Mouse (Mus musculus): ENCODE data around the gene Cisd1. TPM values are rescaled to one million over a fixed set of nuclear protein-coding genes. Genes with fewer than 3 reads are reported as not detected.
A peak's percentile ranks its signal among the peaks of the same experiment; 100 is the strongest.

Cisd1 gene
- total and polyA plus RNA-seq, 3 experiments: 81.8 to 111 (median 100) TPM

- H3K79me2 ChIP-seq (replicated peaks; ENCODE audit: control insufficient read depth, extremely low read depth, insufficient read depth, poor library complexity, severe bottlenecking): peaks cover 41% of the 10 kb centered on the region
- H3K9me3 ChIP-seq (replicated peaks; ENCODE audit: low read length): no peaks in the 10 kb centered on the region
- H3K27ac ChIP-seq (ENCODE audit: insufficient read depth, low read depth): no peak overlapping the region
- H3K36me3 ChIP-seq (replicated peaks in 1 of 2; ENCODE audit: control insufficient read depth in 1 of 2, insufficient read depth in 1 of 2, low read length in 1 of 2): peaks cover 3 to 39% of the 10 kb centered on the region in 2 experiments
- DNase-seq (ENCODE audit: extremely low read depth): peak; percentile 54
- no peak overlapping the region for H3K9ac ChIP-seq (ENCODE audit: insufficient read depth, low read depth)
- no peak overlapping the region for H3K4me3 ChIP-seq (replicated peaks in 1 of 3; ENCODE audit: low read depth in 2 of 3, low read length in 2 of 3, poor library complexity in 1 of 3)
- in situ Hi-C loops (cut with MboI; ENCODE audit: low pct_ligation_motif_present, low pct_unique_long_range_greater_than_20kb, low sequenced_read_pairs) (loop anchor here (10.0 kb wide), 1 partner anchor 53 kb away; no protein-coding TSS in a partner anchor), dilution Hi-C loops (cut with MboI; ENCODE audit: extremely low pct_ligation_motif_present, extremely low pct_unique_long_range_greater_than_20kb, low sequenced_read_pairs) (no loop called here)
- no peak overlapping the region for H3K4me2 ChIP-seq (ENCODE audit: insufficient read depth, low read depth, poor library complexity, severe bottlenecking)
- H3K27me3 ChIP-seq (replicated peaks): no peaks in the 10 kb centered on the region
- H3K4me1 ChIP-seq (ENCODE audit: control insufficient read depth in 1 of 2, insufficient read depth in 2 of 2): peaks cover 3 to 60% of the 10 kb centered on the region in 2 experiments; a peak in 3 of 4 replicates
- TF ChIP-seq HCFC1 (IDR thresholded peaks at IDR 0.05; ENCODE audit: low read depth, low read length) (no peak), UBTF (IDR thresholded peaks at IDR 0.05; ENCODE audit: low read depth, low read length) (no peak), ZC3H11A (IDR thresholded peaks at IDR 0.05; ENCODE audit: low read depth, low read length) (no peak), SMC3 (IDR thresholded peaks at IDR 0.05; ENCODE audit: low read depth, low read length) (0 out of 2 replicates have a peak, but pooled peaks have one; percentile 3), MEF2A (IDR thresholded peaks at IDR 0.05; ENCODE audit: borderline replicate concordance, low read depth, low read length) (no peak), CTCF (conservative IDR thresholded peaks at IDR 0.05 in 1 of 2, IDR thresholded peaks at IDR 0.05 in 1 of 2; ENCODE audit: low read depth in 2 of 2, low read length in 2 of 2) (peak; percentile 32 to 50; a peak in 3 of 4 replicates), MAZ (IDR thresholded peaks at IDR 0.05; ENCODE audit: low read depth, low read length) (no peak)
These were observed 2.5 kb downstream of the Cisd1 start for GRCm38 (mm10) chr10:71342030-71342805.

DNA sequence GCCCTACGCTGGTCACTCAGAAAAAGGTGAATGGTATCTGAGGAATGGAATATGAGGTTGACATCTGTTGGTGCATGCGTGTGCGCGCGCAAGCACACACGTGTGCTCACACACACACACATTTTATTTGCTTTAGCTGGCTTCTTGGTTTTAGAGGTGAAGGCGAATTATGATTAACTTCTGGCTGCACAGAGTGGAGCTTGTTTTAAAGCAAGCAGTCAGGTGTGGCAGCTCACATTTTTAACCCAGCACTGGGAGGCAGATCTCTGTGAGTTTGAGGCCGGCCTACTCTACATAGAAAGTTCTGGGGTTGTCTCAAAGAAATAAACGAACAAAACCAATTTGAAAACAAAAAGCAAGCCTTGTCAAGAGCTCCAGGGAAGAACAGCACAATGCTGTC, 3.5 kb downstream of the Cisd1 start:
- Histone ChIP-seq H3K27ac (ENCODE audit: insufficient read depth, low read depth) (no peak overlapping the region), H3K4me2 (ENCODE audit: insufficient read depth, low read depth, poor library complexity, severe bottlenecking) (no peak overlapping the region), H3K79me2 (replicated peaks; ENCODE audit: control insufficient read depth, extremely low read depth, insufficient read depth, poor library complexity, severe bottlenecking) (peaks cover 41% of the 10 kb centered on the region), H3K4me3 (replicated peaks in 1 of 3; ENCODE audit: low read depth in 2 of 3, low read length in 2 of 3, poor library complexity in 1 of 3) (no peak overlapping the region), H3K4me1 (ENCODE audit: control insufficient read depth in 1 of 2, insufficient read depth in 2 of 2) (peaks cover 3 to 56% of the 10 kb centered on the region in 2 experiments; a peak in 3 of 4 replicates), H3K36me3 (replicated peaks in 1 of 2; ENCODE audit: control insufficient read depth in 1 of 2, insufficient read depth in 1 of 2, low read length in 1 of 2) (peaks cover 4 to 45% of the 10 kb centered on the region in 2 experiments), H3K27me3 (replicated peaks) (no peaks in the 10 kb centered on the region), H3K9me3 (replicated peaks; ENCODE audit: low read length) (no peaks in the 10 kb centered on the region), H3K9ac (ENCODE audit: insufficient read depth, low read depth) (no peak overlapping the region)
- no peak for DNase-seq (ENCODE audit: extremely low read depth)
- in situ Hi-C loops (cut with MboI; ENCODE audit: low pct_ligation_motif_present, low pct_unique_long_range_greater_than_20kb, low sequenced_read_pairs): loop anchor here (10.0 kb wide), 1 partner anchor 54 kb away; no protein-coding TSS in a partner anchor
- TF ChIP-seq GABPA (IDR thresholded peaks at IDR 0.05; ENCODE audit: insufficient replicate concordance, low read depth, low read length): no peak
- no peak for TF ChIP-seq MYC (IDR thresholded peaks at IDR 0.05; ENCODE audit: low read depth, low read length)
- no peak for TF ChIP-seq E2F4 (IDR thresholded peaks at IDR 0.05; ENCODE audit: insufficient replicate concordance, low read depth, low read length)
- TF ChIP-seq POLR2AphosphoS2 (IDR thresholded peaks at IDR 0.05; ENCODE audit: low read depth, low read length): no peak
- no peak for TF ChIP-seq MAX (IDR thresholded peaks at IDR 0.05; ENCODE audit: low read length)
- no peak for TF ChIP-seq ETS1 (conservative IDR thresholded peaks at IDR 0.05; ENCODE audit: low read depth, low read length)
- no peak for TF ChIP-seq RCOR1 (conservative IDR thresholded peaks at IDR 0.05; ENCODE audit: low read depth, low read length)
- no peak for TF ChIP-seq NELFE (IDR thresholded peaks at IDR 0.05; ENCODE audit: low read depth, low read length)
- no peak for TF ChIP-seq JUND (conservative IDR thresholded peaks at IDR 0.05; ENCODE audit: low read depth, low read length)
- TF ChIP-seq ZNF384 (IDR thresholded peaks at IDR 0.05; ENCODE audit: low read depth, low read length): no peak
- no peak for TF ChIP-seq MAZ (IDR thresholded peaks at IDR 0.05; ENCODE audit: low read depth, low read length)
- TF ChIP-seq POLR2A (IDR thresholded peaks at IDR 0.05; ENCODE audit: low read depth, low read length): no peak
- dilution Hi-C loops (cut with MboI; ENCODE audit: extremely low pct_ligation_motif_present, extremely low pct_unique_long_range_greater_than_20kb, low sequenced_read_pairs): no loop called here

All from CH12.LX (cell line).